Mouse (Mus musculus) embryonic facial prominence, embryonic 14.5 days (tissue): Measurements from ENCODE around the gene Mgat4c. TPM values are rescaled to one million over a fixed set of nuclear protein-coding genes. Genes with fewer than 3 reads are reported as not detected.

Experiments used
- ATAC-seq: fragments of 200-750 bp; cut with Nextera tagmentation; 2 replicates; pipeline ENCODE4 v1.8.0; 2017; ENCODE audit warnings: low read depth, moderate number of reproducible peaks, moderate TSS enrichment
- DNase-seq: peaks from one replicate; pipeline ENCODE4 v3.0.0-alpha.2; 2015; ENCODE audit warnings: low spot score
- H3K27ac ChIP-seq: fragments of 300-500 bp; sonication (generic); replicated peaks from 2 replicates; pipeline ENCODE4 v1.5.1; 2014; ENCODE audit warnings: low read depth, mild to moderate bottlenecking, low read length, moderate library complexity
- H3K27me3 ChIP-seq: fragments of 300-500 bp; sonication (generic); replicated peaks from 2 replicates; pipeline ENCODE4 v1.6.1; 2014; ENCODE audit warnings: low read length; ENCODE audit not compliant: control insufficient read depth, insufficient read depth
- H3K36me3 ChIP-seq: fragments of 300-500 bp; sonication (generic); 2 replicates; pipeline ENCODE4 v1.6.1; 2014; ENCODE audit warnings: low read length, mixed read lengths; ENCODE audit not compliant: control insufficient read depth, insufficient read depth
- H3K4me1 ChIP-seq: fragments of 300-500 bp; sonication (generic); 2 replicates; pipeline ENCODE4 v1.6.1; 2014; ENCODE audit warnings: antibody characterized with exemption, low read length; ENCODE audit not compliant: control insufficient read depth, insufficient read depth
- H3K4me2 ChIP-seq: fragments of 300-500 bp; sonication (generic); 2 replicates; pipeline ENCODE4 v1.6.1; 2014; ENCODE audit warnings: low read depth, mild to moderate bottlenecking, low read length, moderate library complexity, mixed read lengths
- H3K4me3 ChIP-seq: fragments of 300-500 bp; sonication (generic); 2 replicates; pipeline ENCODE4 v1.5.1; 2014; ENCODE audit warnings: low read depth, mild to moderate bottlenecking, low read length
- H3K9ac ChIP-seq: fragments of 300-500 bp; sonication (generic); 2 replicates; pipeline ENCODE4 v1.6.1; 2014; ENCODE audit warnings: low read depth, mild to moderate bottlenecking, low read length, moderate library complexity, mixed read lengths
- H3K9me3 ChIP-seq: fragments of 300-500 bp; sonication (generic); 2 replicates; pipeline ENCODE4 v1.6.1; 2016; ENCODE audit warnings: low read length; ENCODE audit not compliant: control insufficient read depth
- WGBS: fragments of 180-500 bp; shearing (Covaris S2); extraction: QIAGEN DNeasy Blood & Tissue Kit; methylation state at CpG from one replicate; pipeline ENCODE4 v1.1.7; 2014; 5-methylcytosine and 5-hydroxymethylcytosine counted together
- polyA plus RNA-seq: library from polyadenylated mRNA; unstranded; fragments of >200 nt; fragmentation: Nextera tagmentation; extraction: Ambion mirVana; gene quantifications from 2 replicates; pipeline ENCODE4 v1.2.1, GENCODE M21; 2014

Mgat4c gene
- polyA plus RNA-seq, 1 experiment from 2014 or later = 5.2 TPM

DNA sequence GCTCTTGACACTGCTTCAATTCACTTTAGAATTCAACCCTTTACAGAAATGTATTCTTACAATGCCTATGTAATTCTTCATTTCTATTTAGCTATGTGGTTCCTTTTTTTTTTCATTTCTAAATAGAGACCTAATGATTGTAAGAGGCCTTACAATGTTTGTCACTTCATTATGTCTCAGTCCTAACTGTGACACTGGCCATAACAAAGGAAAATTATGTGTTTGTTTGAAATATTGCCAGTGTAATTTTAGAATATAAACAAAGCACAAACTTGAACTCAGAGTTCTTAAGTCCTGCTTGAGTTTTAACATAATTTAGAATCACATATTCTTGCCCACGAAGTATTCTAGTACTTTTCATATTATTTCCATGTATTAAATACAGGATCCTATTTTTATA lies 510.4 kb downstream of the Mgat4c start:
- no peak for DNase-seq
- no peaks in the 10 kb centered on the region for H3K9me3 ChIP-seq
- no peaks in the 10 kb centered on the region for H3K27me3 ChIP-seq
- ATAC-seq = no peak
- no peak overlapping the region for H3K4me3 ChIP-seq
- H3K36me3 ChIP-seq = no peaks in the 10 kb centered on the region
- no peak overlapping the region for H3K27ac ChIP-seq
- H3K4me1 ChIP-seq = no peaks in the 10 kb centered on the region
- no peak overlapping the region for H3K4me2 ChIP-seq
- WGBS = 76% methylated on average over 1 of the region's 1 CpGs
- H3K9ac ChIP-seq = no peak overlapping the region

- Histone ChIP-seq H3K27me3 (no peaks in the 10 kb centered on the region), H3K4me2 (no peak overlapping the region), H3K27ac (no peak overlapping the region), H3K4me3 (no peak overlapping the region), H3K9me3 (no peaks in the 10 kb centered on the region), H3K9ac (no peak overlapping the region), H3K36me3 (no peaks in the 10 kb centered on the region), H3K4me1 (no peaks in the 10 kb centered on the region)
- WGBS = 80% methylated on average over 4 of the region's 4 CpGs
- ATAC-seq (no peak), DNase-seq (no peak)
Measured at GRCm38 (mm10) chr10:102196850-102197249, 515.6 kb downstream of the Mgat4c start.

DNA sequence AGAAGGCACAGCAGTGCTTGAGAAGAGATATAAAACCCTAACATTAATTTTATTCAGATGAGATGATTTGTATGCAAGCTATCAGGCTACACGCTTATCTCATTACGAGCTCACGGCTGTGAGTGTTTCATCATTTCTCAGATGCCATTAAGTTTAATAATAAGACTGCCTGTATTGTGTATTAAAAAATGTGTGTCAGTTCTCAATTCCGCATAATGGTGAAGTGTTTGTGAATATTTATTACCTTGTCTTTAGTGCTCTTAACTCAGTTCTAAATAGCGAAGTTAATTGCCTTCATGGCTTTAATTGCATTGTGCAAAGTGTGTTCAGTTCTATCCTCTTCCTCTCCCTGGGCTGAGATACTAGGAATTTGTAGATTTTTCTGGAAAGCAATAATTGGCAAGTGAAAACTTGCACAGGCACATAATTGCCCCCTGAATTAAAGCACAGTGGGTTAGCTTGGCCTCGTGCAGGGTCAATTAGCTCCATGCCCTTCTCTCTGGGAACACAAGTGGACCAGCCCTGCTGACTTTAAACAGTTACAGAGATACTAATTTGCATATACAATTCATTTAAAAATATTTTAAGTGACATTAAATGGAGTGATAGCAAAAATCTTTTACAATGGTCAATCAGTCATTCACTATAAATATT lies 557.4 kb downstream of the Mgat4c start:
- WGBS = 72% methylated on average over 6 of the region's 6 CpGs
- no peak for DNase-seq
- no peaks in the 10 kb centered on the region for H3K36me3 ChIP-seq

GRCm38 (mm10) chr10:102243897-102244296 lies 562.6 kb downstream of the Mgat4c start:
- H3K4me1 ChIP-seq = no peaks in the 10 kb centered on the region
- H3K4me3 ChIP-seq = no peak overlapping the region
- no peaks in the 10 kb centered on the region for H3K27me3 ChIP-seq
- no peak overlapping the region for H3K27ac ChIP-seq
- H3K9me3 ChIP-seq = no peaks in the 10 kb centered on the region
- ATAC-seq = no peak
- no peak overlapping the region for H3K4me2 ChIP-seq
- no peak for DNase-seq
- no peak overlapping the region for H3K9ac ChIP-seq
- no peaks in the 10 kb centered on the region for H3K36me3 ChIP-seq

More for the DNA sequence above, 557.4 kb downstream of the Mgat4c start:
- no peak overlapping the region for H3K4me3 ChIP-seq
- ATAC-seq = no peak
- H3K4me1 ChIP-seq = no peaks in the 10 kb centered on the region
- no peak overlapping the region for H3K9ac ChIP-seq
- no peak overlapping the region for H3K4me2 ChIP-seq
- H3K9me3 ChIP-seq = no peaks in the 10 kb centered on the region
- no peaks in the 10 kb centered on the region for H3K27me3 ChIP-seq
- H3K27ac ChIP-seq = no peak overlapping the region

GRCm38 (mm10) chr10:102244601-102245000 lies 563.3 kb downstream of the Mgat4c start:
- Histone ChIP-seq H3K27me3 (no peaks in the 10 kb centered on the region), H3K9me3 (no peaks in the 10 kb centered on the region), H3K4me1 (no peaks in the 10 kb centered on the region), H3K36me3 (no peaks in the 10 kb centered on the region), H3K4me2 (no peak overlapping the region), H3K27ac (no peak overlapping the region), H3K9ac (no peak overlapping the region), H3K4me3 (no peak overlapping the region)
- 51% methylated on average over 5 of the region's 5 CpGs for WGBS
- no peak for ATAC-seq
- DNase-seq = peak; percentile 31

GRCm38 (mm10) chr10:102245269-102245668 lies 564.0 kb downstream of the Mgat4c start:
- 64% methylated on average over 9 of the region's 9 CpGs for WGBS
- DNase-seq (no peak), ATAC-seq (no peak)
- H3K4me2 ChIP-seq = no peak overlapping the region
- H3K27ac ChIP-seq = no peak overlapping the region
- no peaks in the 10 kb centered on the region for H3K4me1 ChIP-seq
- no peak overlapping the region for H3K9ac ChIP-seq
- no peaks in the 10 kb centered on the region for H3K36me3 ChIP-seq
- no peaks in the 10 kb centered on the region for H3K27me3 ChIP-seq
- H3K4me3 ChIP-seq = no peak overlapping the region
- no peaks in the 10 kb centered on the region for H3K9me3 ChIP-seq

DNA sequence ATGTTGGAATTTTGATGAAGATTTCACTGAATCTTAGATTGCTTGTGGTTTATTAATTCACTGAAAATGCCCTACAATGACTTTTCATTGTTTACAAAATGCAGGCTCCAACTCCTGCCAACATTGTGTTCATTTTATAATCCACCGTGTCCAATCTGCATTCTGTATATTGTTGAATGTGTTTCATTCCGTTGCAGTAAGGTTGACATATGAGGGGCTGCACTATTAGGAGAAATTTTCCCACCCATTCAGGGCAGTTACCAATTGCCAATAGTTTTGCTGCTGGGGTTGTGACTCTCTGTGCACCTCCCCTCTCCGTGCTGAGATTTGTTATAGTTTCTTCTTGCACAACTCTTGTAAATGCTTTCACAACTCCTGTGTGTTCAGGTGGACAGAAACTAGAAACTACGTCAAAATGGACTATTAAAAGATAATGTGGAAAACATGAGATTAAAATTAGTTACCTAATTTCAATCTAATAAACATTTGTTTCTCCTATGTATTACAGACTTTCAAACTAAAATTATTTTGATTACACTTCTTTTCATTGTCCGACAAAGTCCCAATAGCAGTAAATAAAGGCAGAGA lies 627.7 kb downstream of the Mgat4c start:
- H3K4me3 ChIP-seq = no peak overlapping the region
- H3K27me3 ChIP-seq = no peaks in the 10 kb centered on the region
- DNase-seq = no peak
- no peaks in the 10 kb centered on the region for H3K4me1 ChIP-seq
- no peaks in the 10 kb centered on the region for H3K36me3 ChIP-seq
- 79% methylated on average over 5 of the region's 5 CpGs for WGBS
- H3K9ac ChIP-seq = no peak overlapping the region
- no peak for ATAC-seq
- no peaks in the 10 kb centered on the region for H3K9me3 ChIP-seq
- H3K27ac ChIP-seq = no peak overlapping the region
- H3K4me2 ChIP-seq = no peak overlapping the region

GRCm38 (mm10) chr10:102365685-102366381 lies 684.5 kb downstream of the Mgat4c start:
- WGBS = 72% methylated on average over 5 of the region's 5 CpGs
- ATAC-seq (no peak), DNase-seq (no peak)
- Histone ChIP-seq H3K27me3 (no peaks in the 10 kb centered on the region), H3K27ac (no peak overlapping the region), H3K4me3 (no peak overlapping the region), H3K9me3 (no peaks in the 10 kb centered on the region), H3K4me2 (no peak overlapping the region), H3K9ac (no peak overlapping the region), H3K36me3 (no peaks in the 10 kb centered on the region), H3K4me1 (no peaks in the 10 kb centered on the region)
